Mouse (Mus musculus): Measurements from ENCODE around the gene Saxo1. TPM values are rescaled to one million over a fixed set of nuclear protein-coding genes. Genes with fewer than 3 reads are reported as not detected.

Saxo1 gene
- polyA plus RNA-seq, 1 experiment from 2014 or later: not detected

DNA sequence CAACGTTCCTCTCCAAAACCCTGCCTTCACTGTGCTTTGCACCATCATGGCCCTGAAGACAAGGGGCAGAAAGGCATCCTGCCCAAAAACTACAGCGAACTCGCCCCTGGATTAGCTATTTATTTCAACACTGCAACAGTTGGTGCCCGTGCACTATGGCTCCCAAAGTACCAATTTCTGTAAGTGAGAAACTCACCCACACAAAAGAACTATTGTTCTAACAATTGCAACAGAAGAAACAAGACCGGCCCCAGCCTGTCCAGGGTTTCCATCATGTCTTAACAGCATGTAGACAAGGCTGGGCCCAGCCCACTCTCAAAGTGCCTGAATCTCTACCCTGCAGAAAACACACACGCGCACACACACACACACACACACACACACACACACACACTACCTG is 757 bp downstream of the Saxo1 start:
- Histone ChIP-seq H3K36me3 (no peaks in the 10 kb centered on the region), H3K4me1 (replicated peaks) (no peaks in the 10 kb centered on the region), H3K27ac (no peak overlapping the region), H3K9me3 (replicated peaks) (no peaks in the 10 kb centered on the region), H3K9ac (no peak overlapping the region), H3K4me2 (no peak overlapping the region), H3K27me3 (no peaks in the 10 kb centered on the region), H3K4me3 (replicated peaks) (no peak overlapping the region)
- 66% methylated on average over 7 of the region's 7 CpGs for WGBS (ENCODE audit: insufficient replicate concordance)
- DNase-seq (no peak), ATAC-seq (ENCODE audit: low read depth) (no peak)

DNA sequence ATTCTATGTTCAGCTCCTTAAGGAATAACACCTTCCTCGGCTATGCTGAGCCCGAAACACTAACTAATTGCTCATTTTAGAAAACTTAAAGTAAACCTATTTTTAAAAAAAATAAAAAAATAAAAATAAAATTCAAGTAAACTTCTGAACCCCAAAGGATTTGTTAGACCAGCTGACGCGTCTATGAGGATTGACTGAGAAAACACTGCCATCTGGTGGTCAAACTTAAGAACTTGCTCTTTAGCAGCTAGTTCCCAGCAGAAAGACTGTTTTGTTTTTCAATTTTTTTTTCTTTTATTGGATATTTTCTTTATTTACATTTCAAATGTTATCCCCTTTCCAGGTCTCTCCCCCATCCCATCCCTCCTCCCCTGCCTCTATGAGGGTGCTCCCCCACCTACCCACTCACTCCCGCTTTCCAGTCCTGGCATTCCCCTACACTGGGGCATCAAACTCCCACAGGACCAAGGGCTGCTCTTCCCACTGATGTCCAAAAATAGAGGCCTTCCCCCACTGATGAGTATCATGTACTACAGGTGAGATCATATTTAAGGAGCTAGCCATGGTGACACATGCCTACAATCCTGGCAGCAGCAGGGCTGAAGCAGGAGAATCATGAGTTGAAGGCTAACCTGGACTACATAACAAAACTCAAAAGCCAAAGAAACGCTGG is 3.0 kb downstream of the Saxo1 start:
- no peak overlapping the region for H3K4me2 ChIP-seq
- H3K36me3 ChIP-seq: no peaks in the 10 kb centered on the region
- no peak overlapping the region for H3K4me3 ChIP-seq (replicated peaks)
- H3K27me3 ChIP-seq: no peaks in the 10 kb centered on the region
- no peak overlapping the region for H3K27ac ChIP-seq
- WGBS (ENCODE audit: insufficient replicate concordance): 19% methylated on average over 6 of the region's 6 CpGs
- ATAC-seq (ENCODE audit: low read depth) (no peak), DNase-seq (peak; percentile 12)
- no peaks in the 10 kb centered on the region for H3K9me3 ChIP-seq (replicated peaks)
- no peaks in the 10 kb centered on the region for H3K4me1 ChIP-seq (replicated peaks)
- no peak overlapping the region for H3K9ac ChIP-seq

DNA sequence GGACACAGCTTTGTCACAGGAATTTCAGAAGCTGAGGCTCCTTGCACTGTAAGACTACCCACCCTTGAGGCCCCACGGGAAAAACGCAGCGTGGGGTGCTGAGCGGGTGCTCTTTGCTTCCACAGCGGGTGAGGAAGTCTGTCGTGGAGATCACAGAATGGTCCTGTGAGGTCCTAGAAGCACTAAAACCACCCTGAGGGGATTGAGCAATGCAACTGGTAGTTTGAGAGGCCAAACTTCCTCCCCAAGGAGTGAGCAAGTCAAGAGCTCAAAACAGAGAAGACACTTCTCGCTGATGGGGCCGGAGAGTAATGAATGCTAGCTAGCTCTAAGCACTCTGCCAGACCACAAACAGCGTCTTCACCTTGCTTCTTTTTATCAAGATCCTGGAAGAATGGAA is 9.8 kb downstream of the Saxo1 start:
- Histone ChIP-seq H3K36me3 (no peaks in the 10 kb centered on the region), H3K27ac (no peak overlapping the region), H3K9ac (no peak overlapping the region), H3K4me1 (replicated peaks) (no peaks in the 10 kb centered on the region), H3K9me3 (replicated peaks) (no peaks in the 10 kb centered on the region), H3K27me3 (no peaks in the 10 kb centered on the region), H3K4me3 (replicated peaks) (no peak overlapping the region), H3K4me2 (no peak overlapping the region)
- no peak for ATAC-seq (ENCODE audit: low read depth)
- WGBS (ENCODE audit: insufficient replicate concordance): 37% methylated on average over 9 of the region's 9 CpGs
- no peak for DNase-seq

DNA sequence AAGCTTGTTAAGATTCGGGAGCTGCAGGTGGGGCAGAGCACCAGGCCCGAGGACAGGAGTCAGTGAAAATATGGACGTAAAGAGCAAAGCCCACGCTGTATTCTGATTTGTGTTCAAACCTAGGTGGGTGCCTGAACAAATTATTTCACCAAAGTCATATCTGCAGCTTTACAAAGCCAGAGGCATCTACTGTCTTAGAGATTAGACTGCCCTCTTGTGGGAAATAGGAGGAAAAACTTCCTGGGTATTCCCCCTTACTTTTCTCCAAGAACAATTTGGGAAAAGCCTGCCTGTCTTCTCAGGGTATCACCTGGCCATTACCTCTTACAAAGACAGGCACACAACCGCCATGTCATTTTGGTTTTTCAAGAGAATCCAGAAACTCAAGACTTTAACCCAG is 12.5 kb downstream of the Saxo1 start:
- H3K36me3 ChIP-seq: no peaks in the 10 kb centered on the region
- ATAC-seq (ENCODE audit: low read depth) (no peak), DNase-seq (no peak)
- H3K4me2 ChIP-seq: no peak overlapping the region
- no peaks in the 10 kb centered on the region for H3K4me1 ChIP-seq (replicated peaks)
- H3K9ac ChIP-seq: no peak overlapping the region
- H3K4me3 ChIP-seq (replicated peaks): no peak overlapping the region
- WGBS (ENCODE audit: insufficient replicate concordance): 58% methylated on average over 5 of the region's 5 CpGs
- H3K9me3 ChIP-seq (replicated peaks): no peaks in the 10 kb centered on the region
- no peaks in the 10 kb centered on the region for H3K27me3 ChIP-seq
- no peak overlapping the region for H3K27ac ChIP-seq

DNA sequence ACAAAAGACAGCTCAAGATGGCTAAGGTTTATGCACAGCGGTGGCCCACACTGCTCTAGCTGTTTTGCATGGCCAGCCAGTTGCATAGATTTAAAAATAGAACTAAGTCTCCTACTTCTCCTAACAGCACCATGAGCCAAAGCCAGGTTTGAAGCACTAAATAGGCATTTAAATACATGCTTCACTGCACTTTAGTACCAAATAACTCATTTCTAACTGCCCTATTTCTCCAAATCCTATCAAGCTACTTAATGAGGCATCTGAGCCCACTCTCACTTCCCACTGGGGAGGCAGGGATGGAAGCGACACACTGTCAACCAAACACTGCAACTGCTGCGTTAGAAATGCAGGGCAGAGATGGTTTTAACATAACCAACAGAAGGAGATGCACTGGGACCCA is 14.1 kb downstream of the Saxo1 start:
- Histone ChIP-seq H3K4me1 (replicated peaks) (no peaks in the 10 kb centered on the region), H3K27ac (no peak overlapping the region), H3K9ac (no peak overlapping the region), H3K4me3 (replicated peaks) (no peak overlapping the region), H3K27me3 (no peaks in the 10 kb centered on the region), H3K4me2 (no peak overlapping the region), H3K36me3 (no peaks in the 10 kb centered on the region), H3K9me3 (replicated peaks) (no peaks in the 10 kb centered on the region)
- 77% methylated on average over 3 of the region's 3 CpGs for WGBS (ENCODE audit: insufficient replicate concordance)
- DNase-seq (no peak), ATAC-seq (ENCODE audit: low read depth) (no peak)

DNA sequence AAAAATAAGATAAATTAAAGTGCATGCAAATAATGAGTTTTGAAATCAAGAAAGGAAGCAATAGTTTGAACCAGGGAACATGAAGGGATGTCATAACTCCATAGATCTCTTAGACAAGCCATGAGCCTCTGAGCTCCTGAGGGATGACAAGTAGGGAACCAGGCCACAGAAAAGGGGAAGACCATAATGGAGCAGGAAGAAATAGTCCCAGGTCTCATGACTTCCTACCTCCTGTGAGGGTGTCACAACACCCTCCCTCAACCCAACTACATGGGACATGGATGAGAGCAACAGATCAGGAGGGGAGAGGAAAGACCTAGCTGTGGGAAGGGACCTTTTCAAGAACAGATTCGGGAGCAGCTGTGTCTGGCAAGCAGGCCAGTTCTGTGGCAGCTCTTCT is 16.6 kb downstream of the Saxo1 start:
- Histone ChIP-seq H3K27me3 (no peaks in the 10 kb centered on the region), H3K9me3 (replicated peaks) (no peaks in the 10 kb centered on the region), H3K4me1 (replicated peaks) (no peaks in the 10 kb centered on the region), H3K9ac (no peak overlapping the region), H3K4me2 (no peak overlapping the region), H3K36me3 (no peaks in the 10 kb centered on the region), H3K4me3 (replicated peaks) (no peak overlapping the region), H3K27ac (no peak overlapping the region)
- no peak for DNase-seq
- ATAC-seq (ENCODE audit: low read depth): no peak
- 53% methylated on average over 1 of the region's 1 CpGs for WGBS (ENCODE audit: insufficient replicate concordance)

DNA sequence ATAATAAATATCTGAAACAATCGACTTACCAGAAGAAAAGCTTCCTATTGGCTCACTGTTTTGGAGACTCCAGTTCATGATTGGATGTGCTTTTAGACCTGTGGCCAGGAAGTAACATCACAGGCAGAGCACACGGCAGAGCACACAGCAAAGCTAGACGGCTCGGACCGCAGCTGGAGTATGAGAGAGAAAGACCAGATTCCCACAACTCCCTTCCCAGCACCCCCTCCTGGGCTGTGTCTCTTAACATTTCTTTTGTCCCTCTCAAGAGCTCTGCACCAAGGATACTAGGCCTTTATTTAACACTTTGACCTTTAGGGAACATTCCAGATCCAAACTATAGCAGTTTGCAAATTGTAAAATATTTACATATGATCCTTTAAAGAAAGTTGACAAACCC is 19.2 kb downstream of the Saxo1 start:
- DNase-seq (no peak), ATAC-seq (ENCODE audit: low read depth) (no peak)
- Histone ChIP-seq H3K4me3 (replicated peaks) (no peak overlapping the region), H3K4me1 (replicated peaks) (no peaks in the 10 kb centered on the region), H3K27me3 (no peaks in the 10 kb centered on the region), H3K4me2 (no peak overlapping the region), H3K9ac (no peak overlapping the region), H3K9me3 (replicated peaks) (no peaks in the 10 kb centered on the region), H3K36me3 (no peaks in the 10 kb centered on the region), H3K27ac (no peak overlapping the region)
- 79% methylated on average over 5 of the region's 5 CpGs for WGBS (ENCODE audit: insufficient replicate concordance)

DNA sequence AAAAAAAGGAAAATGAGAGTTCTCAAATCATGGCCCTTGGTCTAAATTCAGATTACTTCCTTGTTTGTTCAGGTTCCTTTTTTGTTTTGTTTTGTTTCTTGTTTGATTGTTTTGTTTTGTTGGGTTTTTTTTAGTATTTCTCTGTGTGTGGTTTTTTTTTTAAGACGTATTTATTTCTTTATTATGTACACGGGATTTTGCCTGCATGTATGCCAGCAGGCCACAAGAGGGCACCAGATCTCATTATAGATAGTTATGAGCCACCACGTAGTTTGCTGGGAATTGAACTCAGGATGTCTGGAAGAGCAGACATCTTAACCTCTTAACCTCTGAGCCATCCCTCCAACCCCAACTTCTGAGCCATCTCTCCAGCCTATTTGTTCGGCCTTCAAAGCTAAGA is 20.2 kb downstream of the Saxo1 start:
- Histone ChIP-seq H3K27ac (no peak overlapping the region), H3K36me3 (no peaks in the 10 kb centered on the region), H3K4me2 (no peak overlapping the region), H3K27me3 (no peaks in the 10 kb centered on the region), H3K9me3 (replicated peaks) (no peaks in the 10 kb centered on the region), H3K4me1 (replicated peaks) (no peaks in the 10 kb centered on the region), H3K4me3 (replicated peaks) (no peak overlapping the region), H3K9ac (no peak overlapping the region)
- WGBS (ENCODE audit: insufficient replicate concordance): 20% methylated on average over 4 of the region's 4 CpGs
- DNase-seq (peak; percentile 8), ATAC-seq (ENCODE audit: low read depth) (no peak)

DNA sequence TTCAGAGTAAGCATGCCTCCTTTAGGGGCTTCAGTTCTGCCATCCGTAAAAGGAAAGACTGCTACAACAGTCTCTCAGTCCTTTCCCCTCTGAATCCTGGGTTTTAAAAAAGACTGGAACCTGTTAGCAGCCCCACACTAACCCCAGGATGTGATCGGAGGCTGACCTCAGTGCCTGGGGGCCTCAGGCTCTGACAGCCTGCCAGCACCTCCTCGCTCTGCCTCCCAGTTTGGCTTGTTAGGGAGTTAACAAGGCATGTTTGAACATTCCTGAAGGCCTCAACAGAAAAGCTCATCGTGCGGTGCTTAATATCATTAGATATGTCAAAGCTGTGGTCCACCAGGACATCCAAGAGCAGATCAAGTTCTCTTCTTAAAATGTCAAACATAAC is 24.0 kb downstream of the Saxo1 start:
- Histone ChIP-seq H3K4me3 (replicated peaks) (no peak overlapping the region), H3K4me1 (replicated peaks) (no peaks in the 10 kb centered on the region), H3K9me3 (replicated peaks) (no peaks in the 10 kb centered on the region), H3K4me2 (no peak overlapping the region), H3K27me3 (no peaks in the 10 kb centered on the region), H3K27ac (no peak overlapping the region), H3K9ac (no peak overlapping the region), H3K36me3 (no peaks in the 10 kb centered on the region)
- DNase-seq (no peak), ATAC-seq (ENCODE audit: low read depth) (no peak)
- WGBS (ENCODE audit: insufficient replicate concordance): 65% methylated on average over 5 of the region's 5 CpGs

DNA sequence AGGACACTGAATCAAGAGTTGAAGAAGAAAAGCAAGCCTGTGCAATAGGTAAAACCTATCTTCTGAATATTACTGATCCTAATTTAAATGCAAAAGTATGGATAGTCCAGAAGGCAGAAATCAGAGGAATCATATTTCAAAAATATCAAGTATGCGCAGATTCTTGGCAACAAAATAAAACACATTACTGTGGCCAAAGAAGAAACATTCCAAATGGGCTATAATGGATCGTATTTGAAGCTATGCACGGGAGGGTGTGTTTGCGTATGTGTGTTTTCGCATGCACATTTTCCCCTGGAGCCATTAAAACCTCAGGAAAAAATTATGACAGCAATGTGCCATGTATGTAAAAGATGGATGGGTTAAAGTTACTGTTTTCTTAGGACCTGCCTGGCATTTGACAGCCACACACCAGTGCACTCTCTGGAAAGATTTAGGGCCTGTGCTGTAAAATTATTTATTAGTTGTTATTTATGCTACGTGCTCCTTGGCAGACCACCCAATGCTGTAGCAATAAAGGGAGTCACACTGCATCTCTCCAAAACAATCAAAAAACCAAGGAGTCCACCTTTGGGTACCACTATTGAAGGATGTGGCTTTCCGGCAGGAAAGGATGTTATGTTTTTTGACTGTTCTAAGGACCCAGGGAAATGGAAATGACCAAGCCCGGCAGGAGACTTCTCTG is 24.6 kb downstream of the Saxo1 start:
- no peaks in the 10 kb centered on the region for H3K36me3 ChIP-seq
- no peak for DNase-seq
- no peak overlapping the region for H3K4me2 ChIP-seq
- 73% methylated on average over 8 of the region's 8 CpGs for WGBS (ENCODE audit: insufficient replicate concordance)
- H3K4me1 ChIP-seq (replicated peaks): no peaks in the 10 kb centered on the region
- ATAC-seq (ENCODE audit: low read depth): no peak
- no peak overlapping the region for H3K27ac ChIP-seq
- H3K9ac ChIP-seq: no peak overlapping the region
- no peak overlapping the region for H3K4me3 ChIP-seq (replicated peaks)
- no peaks in the 10 kb centered on the region for H3K27me3 ChIP-seq
- no peaks in the 10 kb centered on the region for H3K9me3 ChIP-seq (replicated peaks)

DNA sequence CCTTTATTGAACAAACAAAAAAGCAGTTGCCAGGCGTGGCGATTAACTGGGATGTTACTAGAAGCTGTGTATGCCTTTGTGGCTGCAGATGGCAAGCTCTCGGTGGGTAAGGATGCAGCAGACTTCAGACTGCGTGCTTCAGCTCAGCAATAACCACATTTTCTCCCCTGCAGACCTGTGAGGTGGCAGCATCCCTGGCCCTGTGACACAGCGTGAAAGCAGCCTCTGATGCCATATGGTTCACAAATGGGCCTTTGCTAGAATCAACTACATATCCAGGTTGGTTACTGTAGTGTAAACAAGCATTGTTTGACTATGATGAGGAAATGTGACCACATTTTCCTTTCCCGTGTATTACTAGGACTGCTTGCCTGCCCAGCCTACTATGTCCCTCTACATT is 29.0 kb downstream of the Saxo1 start:
- Histone ChIP-seq H3K27me3 (no peaks in the 10 kb centered on the region), H3K4me1 (replicated peaks) (no peaks in the 10 kb centered on the region), H3K36me3 (no peaks in the 10 kb centered on the region), H3K4me3 (replicated peaks) (no peak overlapping the region), H3K4me2 (no peak overlapping the region), H3K27ac (no peak overlapping the region), H3K9me3 (replicated peaks) (no peaks in the 10 kb centered on the region), H3K9ac (no peak overlapping the region)
- no peak for DNase-seq
- ATAC-seq (ENCODE audit: low read depth): no peak
- 58% methylated on average over 6 of the region's 6 CpGs for WGBS (ENCODE audit: insufficient replicate concordance)
